ENCODE assay signal across 8 mouse cellular contexts in the genomic region with DNA sequence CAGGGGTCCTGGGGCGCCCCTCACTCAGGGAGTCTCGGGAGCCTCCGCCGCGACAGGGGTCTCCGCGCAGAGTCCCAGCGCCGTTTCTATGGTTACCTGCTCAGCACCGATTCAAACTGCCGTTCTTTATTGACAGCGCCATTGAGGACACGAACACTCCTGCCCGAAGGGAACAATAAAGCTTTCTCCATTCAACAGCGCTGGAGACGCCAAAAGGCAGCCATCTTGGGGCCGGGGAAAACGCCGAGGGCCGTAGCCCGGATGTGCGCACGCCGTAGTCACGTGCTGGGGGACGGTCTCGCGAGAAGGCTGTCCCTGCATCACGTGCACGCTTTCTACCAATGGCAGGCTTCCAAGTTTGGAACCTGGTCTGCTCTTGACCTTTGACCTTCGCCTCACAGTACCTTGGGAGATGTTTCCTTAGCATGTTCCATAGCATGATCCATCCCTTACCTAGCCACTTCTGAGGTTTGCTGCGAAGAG. TPM values are rescaled to one million over a fixed set of nuclear protein-coding genes. Genes with fewer than 3 reads are reported as not detected.
A peak's percentile ranks its signal among the peaks of the same experiment; 100 is the strongest.
DNase-seq lines count a peak whose midpoint lies in the region; ATAC-seq and TF ChIP-seq lines count a peak whose summit lies in the region.

A gene (minus strand): TSS at position 252 of the 483 bp plus-strand sequence.

- H3K4me1 ChIP-seq in heart, embryonic 12.5 days (replicated peaks), result peaks cover 24% of the 10 kb centered on the region
- H3K4me1 ChIP-seq in kidney, postnatal 0 days (replicated peaks; ENCODE audit: insufficient read depth, low read length), result peaks cover 4% of the 10 kb centered on the region
- H3K4me1 ChIP-seq in liver, embryonic 11.5 days (replicated peaks; ENCODE audit: control insufficient read depth, insufficient read depth, low read length), result peaks cover 5% of the 10 kb centered on the region
- peaks cover 13% of the 10 kb centered on the region; the same call in 1 of the 2 replicates for H3K4me1 ChIP-seq in stomach, embryonic 14.5 days (ENCODE audit: control insufficient read depth, insufficient read depth, low read length)

- no peak for TF ChIP-seq CTCF in kidney, postnatal 0 days (IDR thresholded peaks at IDR 0.05; ENCODE audit: low read depth)

- H3K36me3 ChIP-seq in heart, embryonic 12.5 days, result no peaks in the 10 kb centered on the region
- no peaks in the 10 kb centered on the region for H3K36me3 ChIP-seq in kidney, postnatal 0 days (ENCODE audit: insufficient read depth, low read length)
- no peaks in the 10 kb centered on the region for H3K36me3 ChIP-seq in liver, embryonic 11.5 days (ENCODE audit: control insufficient read depth, insufficient read depth, low read length)
- no peaks in the 10 kb centered on the region for H3K36me3 ChIP-seq in stomach, embryonic 14.5 days (ENCODE audit: control insufficient read depth, insufficient read depth, low read length)

- H3K27me3 ChIP-seq in heart, embryonic 12.5 days (replicated peaks), result peaks cover 31% of the 10 kb centered on the region
- no peaks in the 10 kb centered on the region for H3K27me3 ChIP-seq in kidney, postnatal 0 days (ENCODE audit: insufficient read depth, low read length)
- peaks cover 3% of the 10 kb centered on the region; the same call in 1 of the 2 replicates for H3K27me3 ChIP-seq in liver, embryonic 11.5 days (replicated peaks; ENCODE audit: control insufficient read depth, insufficient read depth, low read length)
- 0 out of 2 replicates have a peak, but pooled peaks cover 4% of the 10 kb centered on the region for H3K27me3 ChIP-seq in stomach, embryonic 14.5 days (ENCODE audit: control insufficient read depth, insufficient read depth, low read length)

- DNase-seq in CD4-positive helper T cell, adult 2 months (ENCODE audit: low read depth, low spot score), result peak; percentile 95
- DNase-seq in brain, embryonic 18.5 days (ENCODE audit: low read depth, low spot score), result peak; percentile 98
- peak; percentile 98 for DNase-seq in kidney, postnatal 0 days (ENCODE audit: low spot score)
- peak; percentile 93 for DNase-seq in liver, embryonic 11.5 days (ENCODE audit: low spot score)
- DNase-seq in naive thymus-derived CD4-positive, alpha-beta T cell, adult 2 months (ENCODE audit: low read depth), result peak; percentile 95

- peak within 1 kb of the TSS; percentile 96 for H3K4me3 ChIP-seq in heart, embryonic 12.5 days
- H3K4me3 ChIP-seq in kidney, postnatal 0 days (replicated peaks; ENCODE audit: low read depth, low read length), result peak within 1 kb of the TSS; percentile 82
- H3K4me3 ChIP-seq in liver, embryonic 11.5 days (ENCODE audit: low read depth, low read length), result peak within 1 kb of the TSS; percentile 88
- H3K4me3 ChIP-seq in stomach, embryonic 14.5 days (ENCODE audit: low read depth, low read length), result peak within 1 kb of the TSS; percentile 86

- H3K9ac ChIP-seq in heart, embryonic 12.5 days, result peak within 1 kb of the TSS; percentile 88
- H3K9ac ChIP-seq in kidney, postnatal 0 days (ENCODE audit: low read depth, low read length), result peak within 1 kb of the TSS; percentile 71
- peak within 1 kb of the TSS; percentile 76 for H3K9ac ChIP-seq in liver, embryonic 11.5 days (ENCODE audit: low read depth, low read length)
- H3K9ac ChIP-seq in stomach, embryonic 14.5 days (replicated peaks; ENCODE audit: low read depth, low read length), result peak within 1 kb of the TSS; percentile 50

- ATAC-seq in erythroid progenitor cell, adult 5-6 weeks (replicated peaks; ENCODE audit: low FRiP score, poor library complexity, severe bottlenecking), result peak; percentile 86
- peak; percentile 93 for ATAC-seq in heart, embryonic 12.5 days (ENCODE audit: insufficient number of reproducible peaks, low FRiP score)
- ATAC-seq in kidney, postnatal 0 days (replicated peaks; ENCODE audit: low FRiP score, low read depth), result peak; percentile 96
- ATAC-seq in liver, embryonic 11.5 days (replicated peaks; ENCODE audit: low FRiP score), result peak; percentile 94
- peak; percentile 96 for ATAC-seq in stomach, embryonic 14.5 days (ENCODE audit: insufficient number of reproducible peaks, insufficient read depth, low FRiP score, low read depth)

- peak within 1 kb of the TSS; percentile 53; the same call in 1 of the 2 replicates for H3K27ac ChIP-seq in heart, embryonic 12.5 days (ENCODE audit: poor library complexity, severe bottlenecking)
- peak within 1 kb of the TSS; percentile 58 for H3K27ac ChIP-seq in kidney, postnatal 0 days
- H3K27ac ChIP-seq in liver, embryonic 11.5 days (ENCODE audit: low read depth, low read length), result peak within 1 kb of the TSS; percentile 35; the same call in 1 of the 2 replicates
- H3K27ac ChIP-seq in stomach, embryonic 14.5 days (ENCODE audit: low read length), result no peak within 1 kb of the TSS

- 1% methylated on average over 32 of the region's 32 CpGs for WGBS in heart, embryonic 12.5 days
- 2% methylated on average over 32 of the region's 32 CpGs for WGBS in kidney, postnatal 0 days
- 2% methylated on average over 32 of the region's 32 CpGs for WGBS in liver, embryonic 11.5 days
- under 1% methylated on average over 32 of the region's 32 CpGs for WGBS in stomach, embryonic 14.5 days

- H3K9me3 ChIP-seq in heart, embryonic 12.5 days (replicated peaks), result 0 out of 2 replicates have a peak, but pooled peaks cover 11% of the 10 kb centered on the region
- no peaks in the 10 kb centered on the region for H3K9me3 ChIP-seq in kidney, postnatal 0 days (replicated peaks; ENCODE audit: low read length)
- H3K9me3 ChIP-seq in liver, embryonic 11.5 days (ENCODE audit: control insufficient read depth, low read length), result no peaks in the 10 kb centered on the region; the same call in 1 of the 2 replicates
- H3K9me3 ChIP-seq in stomach, embryonic 14.5 days (ENCODE audit: control insufficient read depth, low read depth, low read length), result peaks cover 10% of the 10 kb centered on the region; the same call in 1 of the 2 replicates

- H3K4me2 ChIP-seq in heart, embryonic 12.5 days, result peak within 1 kb of the TSS; percentile 84
- peak within 1 kb of the TSS; percentile 64 for H3K4me2 ChIP-seq in kidney, postnatal 0 days (ENCODE audit: low read length)
- H3K4me2 ChIP-seq in liver, embryonic 11.5 days, result peak within 1 kb of the TSS; percentile 89
- H3K4me2 ChIP-seq in stomach, embryonic 14.5 days (replicated peaks; ENCODE audit: low read depth, low read length), result peak within 1 kb of the TSS; percentile 69

RNA-seq across cellular contexts. Expression of the gene that starts here (rescaled TPM):
- 6.1 and 10.5 TPM in 2 replicates for total RNA-seq in erythroid progenitor cell, adult 5-6 weeks (2015; ENCODE audit: low replicate concordance)
- total RNA-seq in erythroid progenitor cell, adult 5-6 weeks (2017; ENCODE audit: low replicate concordance), result 2.3 and 6.2 TPM in 2 replicates
- 4.1 and 4.3 TPM in 2 replicates for polyA plus RNA-seq in heart, embryonic 12.5 days (2016; fragmentation: Nextera tagmentation; extraction: Ambion mirVana)
- 1.8 and 2.0 TPM in 2 replicates for polyA plus RNA-seq in kidney, postnatal 0 days (2015; fragmentation: Nextera tagmentation; extraction: Ambion mirVana)
- polyA plus RNA-seq in liver, embryonic 11.5 days (2014; fragmentation: Nextera tagmentation; extraction: Ambion mirVana), result 4.4 and 5.7 TPM in 2 replicates
- 4.4 and 4.7 TPM in 2 replicates for polyA plus RNA-seq in stomach, embryonic 14.5 days (2014; fragmentation: Nextera tagmentation; extraction: Ambion mirVana)
